Mouse (Mus musculus) C2C12 (cell line): Measurements from ENCODE around the gene Kcnh1.

Source experiments
- CEBPB ChIP-seq: IDR thresholded peaks from one replicate; pipeline ENCODE4 v1.6.1; 2011; ENCODE audit warnings: low read depth, mild to moderate bottlenecking, control low read depth, moderate library complexity
- CTCF ChIP-seq: IDR thresholded peaks from one replicate; pipeline ENCODE4 v1.5.1; 2011; ENCODE audit not compliant: control insufficient read depth, insufficient read depth, insufficient read length
- FOSL1 ChIP-seq: IDR thresholded peaks from one replicate; pipeline ENCODE4 v1.8.0; 2011; ENCODE audit warnings: mild to moderate bottlenecking, low read length; ENCODE audit not compliant: poor library complexity, insufficient read depth, severe bottlenecking
- MAX ChIP-seq: IDR thresholded peaks from one replicate; pipeline ENCODE4 v1.6.1; 2011; ENCODE audit warnings: mild to moderate bottlenecking, control low read depth
- MYOD1 ChIP-seq: IDR thresholded peaks from one replicate; pipeline ENCODE4 v1.6.1; 2011; ENCODE audit warnings: low read depth; ENCODE audit not compliant: control insufficient read depth, insufficient read length
- MYOG ChIP-seq: IDR thresholded peaks from one replicate; pipeline ENCODE4 v1.6.1; 2011; ENCODE audit not compliant: control insufficient read depth, insufficient read length; ENCODE audit errors: extremely low read depth
- USF1 ChIP-seq: IDR thresholded peaks from one replicate; pipeline ENCODE4 v1.6.1; 2011; ENCODE audit warnings: low read depth, mild to moderate bottlenecking, control low read depth, moderate library complexity

DNA sequence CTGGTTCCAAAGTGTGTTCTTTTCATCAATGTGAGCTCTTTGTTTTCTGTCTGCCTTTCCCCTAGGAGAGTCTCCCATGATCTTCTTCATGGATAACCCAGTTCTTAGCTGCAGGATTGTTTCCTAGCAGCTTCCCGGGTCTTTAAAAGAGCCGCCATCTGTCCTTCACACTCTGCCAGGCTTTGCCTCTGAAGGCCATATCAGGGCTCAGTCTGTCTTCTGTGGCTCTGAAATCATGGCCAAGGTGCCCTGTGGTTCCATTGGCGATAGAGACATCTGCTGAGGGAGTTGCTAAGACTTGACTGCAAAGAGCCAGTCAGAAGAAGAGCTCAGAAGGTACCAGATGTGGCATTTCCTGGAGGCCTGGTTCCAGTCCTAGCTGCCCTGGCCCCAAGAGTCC lies 165.7 kb downstream of the Kcnh1 start:
- TF ChIP-seq CTCF: no peak
- no peak for TF ChIP-seq MYOG
- no peak for TF ChIP-seq USF1
- no peak for TF ChIP-seq FOSL1
- TF ChIP-seq MAX: no peak
- no peak for TF ChIP-seq MYOD1
- TF ChIP-seq CEBPB: no peak
